In genomic region chr4:132488976-132489375, GRCm38 (mm10) we compare ENCODE assay signal across 24 mouse cellular contexts.
"Had no signal": no experiment of that assay in that cellular context is flagged by ENCODE, and none has a peak within 500 bp of the region (broad histone marks: within the 10 kb centered on the region; RNA-seq: fewer than 3 reads in every experiment).

No protein-coding gene starts in this region.

- H3K36me3 ChIP-seq: neural tube, embryonic 12.5 days; neural tube, embryonic 15.5 days had no signal

- DNase-seq: kidney, adult 18-20 months; kidney, postnatal 10 days; kidney, postnatal 36 days; left cerebral cortex, postnatal 4 days; midbrain, embryonic 14.5 days; right cerebral cortex, adult 18-20 months; right cerebral cortex, postnatal 14 days; right cerebral cortex, postnatal 4 days; thymus, adult 18-20 months; thymus, postnatal 36 days had no signal

- H3K27ac ChIP-seq: hindbrain, postnatal 0 days; kidney, embryonic 15.5 days; limb, embryonic 12.5 days; limb, embryonic 15.5 days; liver, embryonic 12.5 days; liver, embryonic 15.5 days; midbrain, embryonic 10.5 days; neural tube, embryonic 12.5 days; neural tube, embryonic 15.5 days; stomach, postnatal 0 days had no signal

- H3K9ac ChIP-seq: kidney, embryonic 15.5 days; limb, embryonic 12.5 days; limb, embryonic 15.5 days; liver, embryonic 12.5 days; liver, embryonic 15.5 days; lung, embryonic 14.5 days; neural tube, embryonic 12.5 days; neural tube, embryonic 15.5 days had no signal

- H3K4me2 ChIP-seq: kidney, embryonic 15.5 days; limb, embryonic 12.5 days; limb, embryonic 15.5 days; liver, embryonic 12.5 days; liver, embryonic 15.5 days; lung, embryonic 14.5 days; neural tube, embryonic 12.5 days; neural tube, embryonic 15.5 days had no signal

- H3K27me3 ChIP-seq: kidney, embryonic 15.5 days; limb, embryonic 12.5 days; limb, embryonic 15.5 days; liver, embryonic 12.5 days; liver, embryonic 15.5 days; megakaryocyte, embryonic 14.5 days; neural tube, embryonic 12.5 days; neural tube, embryonic 15.5 days had no signal

- H3K4me3 ChIP-seq: kidney, embryonic 15.5 days; limb, embryonic 12.5 days; limb, embryonic 15.5 days; liver, embryonic 12.5 days; liver, embryonic 15.5 days; megakaryocyte, embryonic 14.5 days; midbrain, embryonic 10.5 days; neural tube, embryonic 12.5 days; neural tube, embryonic 15.5 days had no signal

- H3K9me3 ChIP-seq: kidney, embryonic 15.5 days; limb, embryonic 12.5 days; limb, embryonic 15.5 days; liver, embryonic 12.5 days; liver, embryonic 15.5 days; megakaryocyte, embryonic 14.5 days; midbrain, embryonic 10.5 days; neural tube, embryonic 12.5 days; neural tube, embryonic 15.5 days had no signal

- ATAC-seq: hindbrain, postnatal 0 days; inflammation-experienced regulatory T-cells, adult 6 months; intestine, embryonic 16.5 days; liver, embryonic 12.5 days had no signal
